Mouse (Mus musculus): ENCODE data around the gene Gaa.

DNA sequence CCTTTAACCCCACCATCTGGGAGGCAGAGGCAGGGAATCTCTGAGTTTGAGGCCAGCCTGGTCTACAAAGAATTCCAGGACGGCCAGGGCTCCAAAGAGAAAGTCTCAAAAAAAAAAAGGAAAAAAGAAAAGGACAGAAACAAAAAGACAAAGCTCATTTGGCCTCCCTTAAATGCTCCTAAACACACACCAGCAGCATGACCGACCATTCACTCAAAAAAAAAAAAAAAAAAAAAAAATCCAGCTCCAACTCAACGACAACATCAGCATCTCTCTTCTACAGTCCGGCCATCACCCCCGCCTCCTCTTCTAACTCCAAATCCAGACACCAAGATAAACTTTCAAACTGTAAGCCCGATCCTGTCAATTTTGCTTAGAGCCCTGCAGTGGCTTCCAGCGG lies 31.2 kb downstream of the Gaa start:
- TF ChIP-seq EP300 (IDR thresholded peaks at IDR 0.05; ENCODE audit: low read depth) (no peak), CTCF (IDR thresholded peaks at IDR 0.05; ENCODE audit: low read depth) (no peak)

Measured in liver, postnatal 0 days (tissue).